Mouse (Mus musculus) embryonic fibroblast, embryonic 13.5 days (primary cell): Measurements from ENCODE around the gene Clic4.

Experiments used
- CTCF ChIP-seq: IDR thresholded peaks from 2 replicates; pipeline ENCODE4 v1.5.1; 2011; ENCODE audit warnings: mild to moderate bottlenecking, control low read depth, low read length, moderate library complexity, borderline replicate concordance; ENCODE audit not compliant: insufficient read depth
- POLR2A ChIP-seq: IDR thresholded peaks from 2 replicates; pipeline ENCODE4 v1.6.1; 2011; ENCODE audit warnings: low read depth, mild to moderate bottlenecking, control low read depth, low read length, moderate library complexity

- TF ChIP-seq POLR2A: no peak
- TF ChIP-seq CTCF: no peak
These were observed 14.6 kb downstream of the Clic4 start for GRCm38 (mm10) chr4:135257881-135258476.
